Mouse (Mus musculus): ENCODE results near the gene Rpl7l1.
"Not testable (repeated sequence)": the region's sequence is repeated elsewhere in the genome, so short reads cannot be mapped to it uniquely, and the experiment has no call there.

The Rpl7l1 gene

GRCm38 (mm10) chr17:46775070-46775469 is 7.4 kb downstream of the Rpl7l1 start:
- no peak for DNase-seq (ENCODE audit: low spot score)

DNA sequence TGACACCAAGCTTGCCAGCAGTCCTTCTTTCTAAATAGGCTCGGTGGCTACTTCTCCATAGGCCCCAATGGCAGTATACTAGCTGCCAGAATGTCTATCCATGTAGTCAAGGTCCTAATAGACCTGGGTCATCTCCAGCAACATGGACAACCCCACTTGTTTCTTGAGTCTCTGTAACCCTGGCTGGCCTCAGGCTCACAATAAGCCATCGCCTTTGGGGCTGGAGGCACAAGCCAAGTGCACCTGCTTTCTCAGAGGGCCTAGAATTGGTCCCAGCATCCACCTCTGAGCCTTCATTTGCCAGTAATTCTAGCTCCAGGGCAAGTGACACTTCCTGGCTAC is 8.4 kb downstream of the Rpl7l1 start:
- no peak for DNase-seq (ENCODE audit: low spot score)

- DNase-seq (ENCODE audit: low spot score) = no peak
These were observed 9.0 kb downstream of the Rpl7l1 start for GRCm38 (mm10) chr17:46773278-46774130.

DNA sequence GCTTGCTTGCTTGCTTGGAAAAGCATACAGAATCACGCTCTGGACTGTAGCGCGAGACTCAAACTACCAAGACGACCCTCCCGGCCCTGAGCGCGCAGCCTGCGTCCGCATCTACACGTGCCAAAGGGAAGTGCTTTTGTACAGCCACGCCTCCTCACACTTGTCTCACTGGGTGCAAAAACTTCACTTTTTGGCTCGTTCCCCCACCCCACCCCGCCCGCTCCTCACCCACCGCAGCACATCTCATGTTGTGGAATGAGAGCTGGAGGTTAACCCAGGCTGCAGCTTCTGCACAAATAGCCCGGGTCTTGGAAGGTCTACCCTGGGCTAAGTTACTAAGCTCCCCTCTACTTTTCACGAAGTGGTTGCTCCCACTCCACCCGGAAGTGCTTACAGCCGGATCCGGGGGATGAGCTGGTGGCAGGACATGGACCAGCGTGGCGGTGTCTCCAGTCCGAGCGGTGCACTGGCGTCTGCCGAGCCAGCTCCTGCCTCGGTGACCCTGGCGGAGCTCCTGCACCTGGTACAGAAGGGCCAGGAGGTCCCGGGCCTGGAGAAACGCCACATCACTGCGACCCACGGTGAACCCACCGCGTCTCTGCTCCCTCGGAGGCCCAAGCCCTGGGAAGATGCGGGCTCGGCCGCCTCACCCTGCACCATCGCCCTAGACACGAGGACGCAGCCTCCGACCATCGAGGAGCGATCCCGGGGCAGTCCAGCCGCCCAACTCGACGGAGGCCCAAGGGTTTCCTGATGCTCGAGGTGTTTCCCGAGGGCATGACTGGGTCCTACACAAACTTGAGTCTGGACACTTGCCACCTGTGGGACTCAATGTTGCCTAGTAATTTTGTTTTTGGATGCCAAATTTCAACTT is 9.8 kb downstream of the Rpl7l1 start, which contains the start of gene 2310039H08Rik:
2310039H08Rik (plus strand) TSS at position 232 of the 874 bp plus-strand sequence.
- DNase-seq (ENCODE audit: low spot score) = peak; percentile 78

DNA sequence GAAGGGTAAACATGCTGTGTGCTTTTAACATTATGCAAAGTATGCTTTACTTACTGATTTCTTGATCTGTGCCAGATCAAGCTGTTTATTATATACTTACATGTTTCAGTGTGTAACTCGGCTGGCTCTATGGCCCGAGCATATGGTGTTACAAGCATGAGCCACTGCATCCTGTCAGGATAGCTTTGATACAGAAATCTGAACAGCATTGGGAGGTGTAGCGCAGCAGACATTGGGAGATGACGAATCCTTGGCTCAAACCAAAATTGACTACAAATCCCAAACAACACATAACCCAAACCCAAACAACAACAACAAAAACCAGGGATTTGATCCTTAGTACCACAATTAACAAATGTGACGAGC is 10.5 kb downstream of the Rpl7l1 start:
- DNase-seq (ENCODE audit: low spot score) = no peak

GRCm38 (mm10) chr17:46771616-46772015 is 10.9 kb downstream of the Rpl7l1 start:
- DNase-seq (ENCODE audit: low spot score) = no peak

DNA sequence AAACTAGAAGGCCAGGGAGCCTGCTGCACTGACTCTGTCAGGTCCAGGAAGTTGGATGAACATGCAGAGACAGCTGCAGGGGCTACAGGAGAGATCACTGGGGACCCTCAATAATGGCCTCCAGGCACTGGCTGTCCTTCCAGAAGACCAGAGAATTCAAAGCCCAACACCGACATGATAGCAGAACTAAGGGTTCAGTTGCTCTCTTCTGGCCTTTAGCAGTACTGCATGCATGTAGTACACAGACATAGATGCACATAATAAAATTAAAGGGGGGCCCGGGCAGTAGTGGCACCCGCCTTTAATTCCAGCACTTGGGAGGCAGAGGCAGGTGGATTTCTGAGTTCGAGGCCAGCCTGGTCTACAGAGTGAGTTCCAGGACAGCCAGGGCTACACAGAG is 11.4 kb downstream of the Rpl7l1 start:
- DNase-seq (ENCODE audit: low spot score) = no peak

DNA sequence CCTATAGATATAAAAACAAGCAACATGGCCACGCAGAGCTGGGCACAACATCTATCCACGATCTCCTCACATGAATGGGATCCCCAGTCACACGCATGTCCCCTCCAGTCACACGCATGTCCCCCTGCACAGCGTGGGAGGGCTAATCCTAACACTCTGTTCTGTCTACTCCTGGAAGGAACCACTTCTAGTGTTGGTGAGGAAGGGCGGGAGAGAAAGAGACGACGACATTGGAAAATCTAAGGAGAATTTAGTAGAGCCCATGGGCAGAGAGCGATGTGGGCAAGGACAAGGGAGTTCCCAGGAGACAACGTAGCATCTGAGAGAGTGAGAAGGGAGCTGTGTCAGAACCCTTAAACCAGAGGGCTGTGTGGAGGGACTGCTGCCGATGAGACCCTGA is 11.9 kb downstream of the Rpl7l1 start:
- DNase-seq (ENCODE audit: low spot score) = no peak

GRCm38 (mm10) chr17:46767868-46768267 is 14.6 kb downstream of the Rpl7l1 start:
- DNase-seq (ENCODE audit: low spot score) = no peak

- DNase-seq (ENCODE audit: low spot score) = not testable (repeated sequence)
These were observed 17.6 kb downstream of the Rpl7l1 start for GRCm38 (mm10) chr17:46764916-46765315.

- DNase-seq (ENCODE audit: low spot score) = no peak
These were observed 18.9 kb downstream of the Rpl7l1 start, which contains the start of gene Ptcra for GRCm38 (mm10) chr17:46763544-46763943. Gene Ptcra, minus strand, starts transcription at chr17:46763712.

DNA sequence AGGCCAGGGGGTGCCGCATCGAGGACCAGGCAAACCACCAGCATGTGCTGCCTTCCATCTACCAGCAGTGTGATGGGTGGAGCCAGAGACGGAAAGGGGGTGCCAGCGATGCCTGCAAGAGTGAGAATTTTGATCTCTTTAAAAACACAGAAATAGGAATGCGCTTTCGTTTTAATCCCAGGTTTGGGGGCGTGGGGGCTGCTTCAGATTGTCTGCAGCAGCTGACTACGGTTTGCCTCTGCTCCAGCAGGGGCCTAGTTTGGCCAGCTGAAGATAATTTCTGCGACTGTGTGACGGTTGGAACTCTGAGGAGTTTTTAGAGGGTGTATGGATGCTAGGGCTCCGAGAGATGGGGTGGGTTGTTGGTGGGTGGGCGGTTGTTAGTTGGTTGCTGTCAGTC is 23.7 kb downstream of the Rpl7l1 start:
- DNase-seq (ENCODE audit: low spot score) = no peak

- DNase-seq (ENCODE audit: low spot score) = peak; percentile 99
These were observed 30.5 kb downstream of the Rpl7l1 start, which contains the start of gene Cnpy3 for GRCm38 (mm10) chr17:46751794-46752556. Gene Cnpy3, minus strand, starts transcription at chr17:46752214.

GRCm38 (mm10) chr17:46751056-46751793 is 31.2 kb downstream of the Rpl7l1 start:
- DNase-seq (ENCODE audit: low spot score) = peak; percentile 71

- DNase-seq (ENCODE audit: low spot score) = no peak
These were observed 31.9 kb downstream of the Rpl7l1 start for GRCm38 (mm10) chr17:46750580-46750979.

- DNase-seq (ENCODE audit: low spot score) = no peak
These were observed 33.2 kb downstream of the Rpl7l1 start for GRCm38 (mm10) chr17:46749282-46749681.

GRCm38 (mm10) chr17:46747806-46748205 is 34.7 kb downstream of the Rpl7l1 start:
- no peak for DNase-seq (ENCODE audit: low spot score)

DNA sequence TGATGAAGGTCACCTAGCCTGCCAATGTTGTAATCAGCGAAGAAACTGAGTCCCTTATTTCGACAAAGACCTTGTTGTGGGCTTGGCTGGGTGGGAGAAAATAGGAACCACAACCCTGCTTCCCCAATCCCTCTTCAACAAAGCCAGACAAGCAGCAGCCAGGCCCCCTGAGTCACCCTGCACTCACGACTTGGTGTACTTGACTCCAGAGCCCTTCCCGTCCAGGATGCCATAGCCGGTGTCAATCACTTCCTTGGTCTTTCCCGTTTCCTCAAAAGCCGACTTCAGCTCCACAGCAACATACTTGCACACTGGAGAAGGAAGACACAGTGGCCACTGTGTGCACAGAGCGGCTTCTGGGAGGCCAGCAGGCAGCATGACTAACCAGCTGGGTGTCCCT is 35.2 kb downstream of the Rpl7l1 start:
- no peak for DNase-seq (ENCODE audit: low spot score)

- no peak for DNase-seq (ENCODE audit: low spot score)
These were observed 37.0 kb downstream of the Rpl7l1 start for GRCm38 (mm10) chr17:46745506-46745905.

DNA sequence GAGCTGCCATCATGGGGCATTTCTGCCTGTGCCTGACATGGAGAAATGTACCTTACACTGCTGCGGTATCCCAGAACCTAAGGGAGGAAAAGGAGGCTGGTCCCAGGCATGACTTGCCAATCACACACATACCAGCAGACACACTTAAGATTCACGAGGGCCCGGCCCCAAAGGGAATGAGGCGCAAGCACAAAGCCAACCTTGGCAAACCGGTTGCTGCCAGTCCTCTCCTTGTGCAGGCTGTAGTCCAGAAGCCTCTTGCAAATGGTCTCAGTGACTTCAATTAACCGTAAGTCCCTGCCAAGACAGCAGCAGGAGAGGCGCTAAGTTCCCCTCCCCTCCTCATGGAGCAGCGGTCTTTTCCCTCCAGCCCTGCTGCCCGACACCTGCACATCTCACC is 39.5 kb downstream of the Rpl7l1 start:
- DNase-seq (ENCODE audit: low spot score) = no peak

DNA sequence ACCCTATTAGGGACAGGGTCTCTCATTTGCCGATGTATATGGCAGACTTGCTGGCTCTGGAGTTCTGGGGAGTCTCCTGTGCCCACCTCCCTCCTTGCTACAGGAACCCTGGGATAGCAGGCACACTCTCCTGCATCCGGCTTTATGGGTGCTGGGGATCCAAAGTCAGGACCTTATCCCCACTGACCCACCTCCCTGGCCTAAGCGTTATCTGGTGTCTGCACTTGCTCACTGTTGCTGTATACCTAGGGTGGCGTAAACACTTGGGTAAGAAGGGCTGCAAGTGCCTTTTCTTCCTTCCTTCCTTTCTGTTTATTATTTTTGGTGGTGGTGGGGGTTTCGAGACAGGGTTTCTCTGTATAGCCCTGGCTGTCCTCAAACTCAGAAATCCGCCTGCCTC is 41.2 kb downstream of the Rpl7l1 start:
- DNase-seq (ENCODE audit: low spot score) = no peak

Measured in T-cell, adult 2 months (primary cell).